In the genomic region with DNA sequence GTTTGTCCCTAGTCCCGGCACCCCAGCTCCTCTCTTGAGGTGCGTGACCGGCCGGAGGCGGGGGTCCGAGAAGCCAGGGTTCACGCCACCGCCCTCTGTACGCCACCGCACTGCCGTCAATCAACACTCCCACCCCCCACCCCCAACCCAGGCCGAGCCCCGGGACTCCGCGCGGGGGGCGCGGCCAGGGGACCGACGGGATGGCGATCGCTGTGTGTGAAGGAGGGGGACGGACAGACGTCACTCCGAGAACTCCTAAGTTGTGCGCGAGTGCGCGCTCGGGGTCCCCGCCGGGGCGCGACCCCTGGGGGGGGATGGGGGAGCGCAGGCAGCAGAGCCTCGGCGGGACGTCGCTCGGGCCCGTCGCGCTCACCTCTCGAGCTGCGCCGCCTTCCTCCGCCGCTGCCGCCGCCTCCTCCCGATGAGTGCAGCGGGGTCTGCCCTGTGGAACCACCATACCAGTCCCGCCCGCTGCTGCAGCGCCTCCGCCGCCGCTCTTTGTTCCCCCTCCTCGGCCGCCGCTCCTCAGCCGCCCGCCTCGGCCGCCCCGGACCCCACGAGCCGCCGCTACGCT, we compare ENCODE assay signal across 8 mouse cellular contexts. TPM values are rescaled to one million over a fixed set of nuclear protein-coding genes. Genes with fewer than 3 reads are reported as not detected.
DNase-seq lines count a peak whose midpoint lies in the region; ATAC-seq lines count a peak whose summit lies in the region.

No protein-coding gene starts in this region.

- peak overlapping the region; percentile 93 for H3K27ac ChIP-seq in forebrain, embryonic 14.5 days (ENCODE audit: low read depth, low read length)
- peak overlapping the region; percentile 91 for H3K27ac ChIP-seq in intestine, embryonic 14.5 days (ENCODE audit: low read depth)
- peak overlapping the region; percentile 89 for H3K27ac ChIP-seq in lung, embryonic 15.5 days

- H3K4me2 ChIP-seq in forebrain, embryonic 14.5 days (ENCODE audit: low read length) = peak overlapping the region; percentile 73
- peak overlapping the region; percentile 66 for H3K4me2 ChIP-seq in intestine, embryonic 14.5 days (ENCODE audit: low read length)
- peak overlapping the region; percentile 61 for H3K4me2 ChIP-seq in lung, embryonic 15.5 days

- DNase-seq in left cerebral cortex, postnatal 4 days = peak; percentile 37
- DNase-seq in left cerebral cortex, adult 9 months (ENCODE audit: low spot score in 2 of 2) = no peak
- peak; percentile 58 for DNase-seq in adrenal gland, postnatal 14 days
- peak; percentile 24 for DNase-seq in forebrain, embryonic 14.5 days (ENCODE audit: low spot score)
- DNase-seq in intestine, embryonic 14.5 days (ENCODE audit: low spot score) = peak; percentile 69
- DNase-seq in ovary, postnatal 10 days (ENCODE audit: low spot score) = peak; percentile 11
- DNase-seq in layer of hippocampus, adult 8-10 months (ENCODE audit: low spot score in 2 of 2) = no peak

- peak overlapping the region; percentile 99 for H3K4me3 ChIP-seq in forebrain, embryonic 14.5 days (ENCODE audit: low read depth, low read length)
- H3K4me3 ChIP-seq in intestine, embryonic 14.5 days (ENCODE audit: low read depth, low read length) = peak overlapping the region; percentile 86
- H3K4me3 ChIP-seq in lung, embryonic 15.5 days = peak overlapping the region; percentile 69

- H3K9ac ChIP-seq in forebrain, embryonic 14.5 days (ENCODE audit: low read length) = peak overlapping the region; percentile 99
- peak overlapping the region; percentile 98 for H3K9ac ChIP-seq in intestine, embryonic 14.5 days (ENCODE audit: low read length)
- H3K9ac ChIP-seq in lung, embryonic 15.5 days = peak overlapping the region; percentile 87

- ATAC-seq in forebrain, embryonic 14.5 days = peak; percentile 65
- peak; percentile 54 for ATAC-seq in intestine, embryonic 14.5 days (replicated peaks; ENCODE audit: low FRiP score, low TSS enrichment, low read depth)
- ATAC-seq in lung, embryonic 15.5 days (ENCODE audit: borderline replicate concordance, extremely low read depth, low FRiP score, low TSS enrichment) = peak; percentile 60

- peaks cover 8% of the 10 kb centered on the region for H3K36me3 ChIP-seq in forebrain, embryonic 14.5 days (ENCODE audit: control insufficient read depth, insufficient read depth, low read length)
- peaks cover 13% of the 10 kb centered on the region; the same call in 1 of the 2 replicates for H3K36me3 ChIP-seq in intestine, embryonic 14.5 days (ENCODE audit: control insufficient read depth, insufficient read depth, low read length)
- peaks cover 7% of the 10 kb centered on the region; the same call in 1 of the 2 replicates for H3K36me3 ChIP-seq in lung, embryonic 15.5 days

- H3K27me3 ChIP-seq in forebrain, embryonic 14.5 days (replicated peaks; ENCODE audit: control insufficient read depth, insufficient read depth, low read length) = no peaks in the 10 kb centered on the region
- no peaks in the 10 kb centered on the region for H3K27me3 ChIP-seq in intestine, embryonic 14.5 days (replicated peaks; ENCODE audit: control insufficient read depth, insufficient read depth, low read length)
- H3K27me3 ChIP-seq in lung, embryonic 15.5 days = no peaks in the 10 kb centered on the region

- 1% methylated on average over 47 of the region's 70 CpGs for WGBS in forebrain, embryonic 14.5 days
- WGBS in intestine, embryonic 14.5 days = under 1% methylated on average over 60 of the region's 70 CpGs
- under 1% methylated on average over 48 of the region's 70 CpGs for WGBS in lung, embryonic 15.5 days

- H3K4me1 ChIP-seq in forebrain, embryonic 14.5 days (ENCODE audit: control insufficient read depth, insufficient read depth, low read length) = peaks cover 29% of the 10 kb centered on the region
- peaks cover 30% of the 10 kb centered on the region; the same call in 1 of the 2 replicates for H3K4me1 ChIP-seq in intestine, embryonic 14.5 days (replicated peaks; ENCODE audit: control insufficient read depth, insufficient read depth, low read length)
- H3K4me1 ChIP-seq in lung, embryonic 15.5 days = peaks cover 28% of the 10 kb centered on the region

- intact Hi-C loops in left cerebral cortex, postnatal 4 days (cut with DNase I) = no loop called here

- H3K9me3 ChIP-seq in forebrain, embryonic 14.5 days (replicated peaks; ENCODE audit: control insufficient read depth, low read length) = no peaks in the 10 kb centered on the region
- no peaks in the 10 kb centered on the region for H3K9me3 ChIP-seq in intestine, embryonic 14.5 days (ENCODE audit: control insufficient read depth, low read length)
- no peaks in the 10 kb centered on the region for H3K9me3 ChIP-seq in lung, embryonic 15.5 days

RNA-seq across cellular contexts. Expression of a gene that starts 0.5 kb away (rescaled TPM):
- 10 to 100 TPM; 86.2 to 89.2 TPM for total RNA-seq in left cerebral cortex, postnatal 4 days (2021)
- 54.5 and 54.9 TPM in 2 replicates for total RNA-seq in adrenal gland, postnatal 14 days (2021)
- polyA plus RNA-seq in forebrain, embryonic 14.5 days (2014; fragmentation: Nextera tagmentation; extraction: Ambion mirVana) = 56.3 and 58.8 TPM in 2 replicates
- polyA plus RNA-seq in intestine, embryonic 14.5 days (2014; fragmentation: Nextera tagmentation; extraction: Ambion mirVana) = 48.5 and 53.3 TPM in 2 replicates
- polyA plus RNA-seq in lung, embryonic 15.5 days (2015; fragmentation: Nextera tagmentation; extraction: Ambion mirVana) = 61.9 and 62.6 TPM in 2 replicates
- 10 to 100 TPM; 39.8 to 53.9 (median 46.8) TPM for total RNA-seq in layer of hippocampus, adult 8-10 months (2022)

RNA-seq across cellular contexts. Expression of a gene that starts 48.7 kb away (rescaled TPM):
- not detected for total RNA-seq in left cerebral cortex, postnatal 4 days (2021)
- not detected in 2 replicates for total RNA-seq in adrenal gland, postnatal 14 days (2021)
- polyA plus RNA-seq in forebrain, embryonic 14.5 days (2014; fragmentation: Nextera tagmentation; extraction: Ambion mirVana) = not detected in 2 replicates
- not detected in 2 replicates for polyA plus RNA-seq in intestine, embryonic 14.5 days (2014; fragmentation: Nextera tagmentation; extraction: Ambion mirVana)
- 0.81 TPM in 1 of 2 replicates, not detected in the other for polyA plus RNA-seq in lung, embryonic 15.5 days (2015; fragmentation: Nextera tagmentation; extraction: Ambion mirVana)
- total RNA-seq in layer of hippocampus, adult 8-10 months (2022) = not detected

Comparison
In these comparisons a context has a peak if more than half of its experiments do, and no peak if none do; other contexts are left out.
1. DNase-seq: peak in left cerebral cortex, postnatal 4 days (single experiment), adrenal gland, postnatal 14 days (single experiment), forebrain, embryonic 14.5 days (single experiment), intestine, embryonic 14.5 days (single experiment) and ovary, postnatal 10 days (single experiment); none in left cerebral cortex, adult 9 months (0 of 2) and layer of hippocampus, adult 8-10 months (0 of 2).
2. Peak in every context shown above with its lines, with median percentiles within 50 percentile points of each other: ATAC-seq, H3K27ac ChIP-seq, H3K4me2 ChIP-seq, H3K4me3 ChIP-seq and H3K9ac ChIP-seq.